Mouse (Mus musculus): ENCODE results near the gene Gm45713.
"Not testable (repeated sequence)": the region's sequence is repeated elsewhere in the genome, so short reads cannot be mapped to it uniquely, and the experiment has no call there.

Gene Gm45713

DNA sequence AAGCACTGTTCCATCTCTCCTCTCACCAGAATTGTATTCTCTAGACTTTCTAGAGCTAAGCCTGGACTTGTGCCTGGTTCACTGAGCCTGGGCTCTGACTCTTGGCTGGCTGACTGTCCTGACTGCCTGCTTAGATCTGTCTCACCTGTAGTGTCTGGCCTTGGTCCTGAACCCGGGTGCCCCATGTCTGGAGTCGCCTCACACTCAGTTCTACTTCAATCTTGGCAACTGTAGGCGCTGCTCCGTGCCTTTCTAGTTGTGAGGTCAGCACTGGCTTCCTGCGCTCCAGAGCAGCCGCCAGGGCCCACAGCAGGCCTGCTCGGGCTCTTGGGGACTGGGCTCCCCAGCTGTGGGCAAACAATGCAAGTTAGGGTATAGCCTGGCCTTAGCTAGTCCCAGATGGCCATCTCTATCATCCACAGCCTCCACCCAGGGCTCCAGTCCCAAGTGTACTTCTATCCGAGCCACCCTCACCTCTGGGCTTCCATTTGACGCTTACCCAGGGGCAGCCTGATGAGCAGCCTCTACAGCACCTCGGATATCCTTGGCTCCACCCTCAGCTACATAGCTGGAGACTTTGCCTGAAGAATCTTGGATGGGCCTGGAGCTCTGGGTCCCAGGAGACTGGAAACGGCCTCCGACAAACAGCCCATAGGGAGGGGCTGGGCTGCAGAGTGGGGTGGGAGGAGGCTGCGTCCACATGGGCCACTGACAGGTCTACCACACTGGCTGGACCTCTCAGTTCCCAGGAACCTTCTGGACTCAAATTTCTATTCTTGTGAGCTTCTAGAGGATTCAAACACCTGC lies 8.5 kb upstream of the Gm45713 start:
- peak; percentile 59 to 70 for DNase-seq (ENCODE audit: low spot score in 2 of 2)

- DNase-seq (ENCODE audit: low spot score in 2 of 2): no peak
Measured at GRCm38 (mm10) chr7:45141914-45142313, 5.9 kb upstream of the Gm45713 start.

DNA sequence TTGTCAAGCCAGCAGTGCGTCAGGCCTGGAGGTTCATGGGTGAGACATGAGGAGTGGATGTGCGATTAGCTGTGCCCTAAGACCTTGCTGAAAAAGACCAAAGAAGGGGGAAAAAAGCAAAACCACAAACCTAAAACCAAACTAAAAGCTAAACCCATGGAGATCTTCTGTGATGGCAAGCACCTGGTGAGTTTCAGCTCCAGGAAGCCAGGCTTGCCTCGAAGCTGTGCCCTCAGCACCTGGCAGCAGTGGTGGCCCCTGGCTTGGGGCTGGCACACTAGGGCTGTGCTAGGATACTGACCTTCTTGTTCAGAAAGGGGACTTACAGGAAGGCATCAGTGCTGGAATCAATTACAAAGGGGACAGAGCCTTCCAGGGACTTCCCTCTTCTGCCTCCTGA lies 5.3 kb upstream of the Gm45713 start:
- no peak for DNase-seq (ENCODE audit: low spot score in 2 of 2)

DNA sequence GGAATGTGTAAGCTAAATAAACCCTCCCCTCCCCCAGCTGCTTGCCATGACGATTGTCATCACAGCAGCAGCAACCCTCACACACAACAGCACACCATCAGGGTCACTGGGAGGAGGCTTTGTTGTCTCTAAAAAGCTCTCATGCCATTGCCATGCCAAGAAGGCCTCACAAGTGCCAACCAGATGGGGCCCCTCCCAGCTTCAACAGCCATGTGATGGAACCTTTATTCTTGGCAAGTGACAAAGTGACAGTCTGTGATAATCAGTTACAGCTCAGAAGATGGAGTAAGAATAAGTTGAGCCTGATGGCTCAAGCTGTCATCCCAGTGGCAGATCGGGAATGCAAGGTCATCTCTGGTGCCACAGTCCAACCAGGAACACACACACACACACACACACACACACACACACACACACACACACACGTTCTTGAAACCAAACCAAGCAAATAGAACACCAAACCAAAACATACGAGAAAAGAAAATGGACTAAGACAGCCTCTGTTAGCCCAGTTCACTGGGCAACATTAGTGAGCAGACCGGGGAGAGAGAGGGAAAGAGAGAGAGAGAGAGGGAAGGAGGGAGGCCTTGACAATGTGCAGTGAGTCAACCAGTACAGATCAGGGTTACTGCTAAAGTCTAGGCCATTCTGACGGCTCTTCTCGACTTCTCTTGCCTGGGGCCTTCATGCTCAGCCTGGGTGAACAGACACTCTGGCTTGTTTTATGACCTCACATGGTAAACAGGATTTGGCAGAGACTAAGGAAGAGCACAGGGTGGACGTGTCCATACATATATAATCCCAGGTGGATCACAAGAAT lies 4.1 kb upstream of the Gm45713 start:
- DNase-seq (ENCODE audit: low spot score in 2 of 2): no peak

- DNase-seq (ENCODE audit: low spot score in 2 of 2): no peak
Measured at GRCm38 (mm10) chr7:45138403-45138802, 2.4 kb upstream of the Gm45713 start.

- no peak for DNase-seq (ENCODE audit: low spot score in 2 of 2)
Measured at GRCm38 (mm10) chr7:45137171-45138006, 1.4 kb upstream of the Gm45713 start.

GRCm38 (mm10) chr7:45135370-45135769 lies 661 bp downstream of the Gm45713 start:
- no peak for DNase-seq (ENCODE audit: low spot score in 2 of 2)

DNA sequence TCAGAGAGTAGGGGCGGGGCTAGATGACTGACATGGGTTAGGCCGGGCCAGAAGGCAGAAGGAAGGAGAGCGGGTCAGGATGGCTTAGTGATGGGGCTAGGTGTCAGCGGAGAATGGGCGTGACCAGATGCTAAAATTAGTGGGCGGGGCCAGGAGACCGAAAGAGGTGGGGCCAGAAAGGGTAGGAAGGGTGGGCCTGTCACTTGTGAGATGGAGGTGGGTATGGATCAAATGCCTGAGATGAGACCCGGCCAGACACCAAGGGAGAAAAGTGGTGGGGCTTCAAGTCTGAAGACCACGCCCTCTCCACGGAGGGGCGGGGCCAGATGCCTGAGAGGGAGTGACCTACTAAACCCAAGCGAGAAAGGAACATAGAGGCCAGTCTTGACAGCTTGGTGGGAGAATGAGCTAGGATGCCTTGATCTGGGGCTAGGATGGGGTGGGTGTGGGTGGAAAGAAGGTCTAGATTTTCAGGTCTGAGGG lies 1.4 kb downstream of the Gm45713 start:
- no peak for DNase-seq (ENCODE audit: low spot score in 2 of 2)

GRCm38 (mm10) chr7:45133446-45134159 lies 2.4 kb downstream of the Gm45713 start:
- no peak for DNase-seq (ENCODE audit: low spot score in 2 of 2)

- no peak for DNase-seq (ENCODE audit: low spot score in 2 of 2)
Measured at GRCm38 (mm10) chr7:45131850-45132249, 4.2 kb downstream of the Gm45713 start.

DNA sequence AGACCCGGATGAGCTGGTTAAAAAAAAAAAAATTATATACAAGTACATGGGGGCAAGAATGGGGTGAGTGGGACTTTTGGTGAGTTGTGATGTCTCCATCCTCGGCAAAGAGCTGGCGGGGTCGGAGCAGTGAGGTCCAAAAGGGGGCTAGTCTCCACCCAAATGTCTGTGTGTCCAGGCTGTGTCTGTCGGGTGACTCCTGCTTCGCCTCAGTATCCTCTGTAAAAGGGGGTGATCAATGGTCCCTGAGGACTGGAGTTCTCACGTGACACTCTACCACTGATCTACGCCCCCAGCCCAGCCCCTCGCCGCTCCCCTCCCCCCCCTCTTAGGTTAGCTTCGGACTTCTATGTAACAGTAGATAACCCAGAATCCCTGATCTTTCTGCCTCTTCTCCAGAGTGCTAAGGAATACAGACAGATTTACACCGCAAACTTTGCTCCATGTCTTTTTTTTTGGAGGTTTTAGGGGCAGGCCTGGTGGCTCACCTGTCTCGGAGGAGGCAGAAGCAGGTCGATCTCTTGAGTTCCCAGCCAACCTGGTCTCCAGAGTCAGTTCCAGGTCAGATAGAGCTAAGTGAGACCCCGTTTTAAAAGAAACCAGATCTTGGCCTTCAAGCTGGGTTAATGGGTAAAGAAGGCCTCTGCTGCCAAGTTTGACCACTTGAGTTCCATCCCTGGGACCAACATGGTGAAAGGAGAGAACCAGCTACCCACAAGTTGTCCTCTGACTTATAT lies 6.1 kb downstream of the Gm45713 start:
- no peak for DNase-seq (ENCODE audit: low spot score in 2 of 2)

- peak in 1 of 2 experiments; percentile 60 for DNase-seq (ENCODE audit: low spot score in 2 of 2)
Measured at GRCm38 (mm10) chr7:45129318-45129717, 6.7 kb downstream of the Gm45713 start.

DNA sequence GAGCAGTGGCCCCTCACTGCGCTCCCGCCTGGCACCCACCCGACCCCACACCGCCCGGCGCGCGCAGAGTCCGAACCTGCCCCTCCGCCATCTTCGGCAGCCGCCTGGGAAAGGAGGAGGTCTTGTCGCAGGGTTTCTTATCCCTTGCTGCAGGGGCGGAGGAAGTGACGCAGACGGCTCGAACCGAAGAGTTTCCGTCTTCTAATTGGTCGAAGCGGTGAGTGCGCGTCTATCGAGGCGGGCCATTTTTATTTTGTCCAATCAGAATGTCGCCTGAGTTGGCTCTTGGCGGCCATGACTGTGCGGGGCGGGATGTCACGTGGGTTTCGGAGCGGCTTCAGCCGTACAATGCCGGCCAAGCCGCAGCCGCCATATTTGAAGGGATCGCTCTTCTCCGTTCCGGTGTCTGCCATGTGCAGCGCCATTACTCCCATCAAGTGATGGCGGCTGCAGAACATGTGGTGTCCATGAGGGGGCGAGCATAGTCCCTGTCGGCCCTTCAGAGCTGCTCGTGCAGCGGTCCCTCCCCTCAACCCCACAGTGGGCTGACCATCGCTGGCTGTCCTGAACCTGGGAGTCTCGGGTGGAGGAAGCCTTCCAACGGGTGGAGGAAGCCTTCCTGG lies 7.3 kb downstream of the Gm45713 start, which contains the start of gene Rpl13a:
Gene Rpl13a, minus strand, starts transcription at position 138 of the 623 bp plus-strand sequence.
- peak; percentile 100 for DNase-seq (ENCODE audit: low spot score in 2 of 2)

DNA sequence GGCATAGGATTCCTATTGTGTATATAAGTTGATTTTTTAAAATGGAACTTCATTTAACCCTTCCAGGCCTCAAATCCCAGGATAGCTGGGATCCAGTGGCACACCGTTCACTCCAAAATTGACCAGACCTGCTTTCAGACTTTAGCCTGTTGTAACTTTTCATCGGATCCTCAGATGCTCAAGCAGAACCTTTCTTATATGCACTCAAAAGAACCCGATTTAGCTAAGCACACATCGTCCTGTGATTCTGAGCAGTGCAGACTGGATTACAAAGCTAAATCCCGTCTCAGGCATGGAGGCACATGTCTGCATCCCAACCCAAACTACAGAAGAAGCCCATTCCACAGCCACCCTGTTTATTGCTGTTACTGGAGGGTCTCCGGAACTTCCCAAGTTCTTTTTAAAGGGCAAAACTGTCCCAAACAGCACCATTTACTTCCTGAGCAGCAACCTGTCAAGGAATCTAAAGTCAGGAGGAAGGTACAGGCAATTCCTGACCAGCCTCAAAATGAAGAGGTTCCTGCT lies 8.3 kb downstream of the Gm45713 start:
- no peak for DNase-seq (ENCODE audit: low spot score in 2 of 2)

GRCm38 (mm10) chr7:45126844-45127699 lies 9.0 kb downstream of the Gm45713 start:
- DNase-seq (ENCODE audit: low spot score in 2 of 2): no peak

- DNase-seq (ENCODE audit: low spot score in 2 of 2): no peak
Measured at GRCm38 (mm10) chr7:45126147-45126843, 9.7 kb downstream of the Gm45713 start.

- DNase-seq (ENCODE audit: low spot score in 2 of 2): not testable (repeated sequence)
Measured at GRCm38 (mm10) chr7:45125649-45126048, 10.4 kb downstream of the Gm45713 start.

- DNase-seq (ENCODE audit: low spot score in 2 of 2): no peak
Measured at GRCm38 (mm10) chr7:45125144-45125600, 10.9 kb downstream of the Gm45713 start.

All from heart, adult 9 months (tissue).